24 mouse cellular contexts compared by ENCODE assay signal in the genomic region with DNA sequence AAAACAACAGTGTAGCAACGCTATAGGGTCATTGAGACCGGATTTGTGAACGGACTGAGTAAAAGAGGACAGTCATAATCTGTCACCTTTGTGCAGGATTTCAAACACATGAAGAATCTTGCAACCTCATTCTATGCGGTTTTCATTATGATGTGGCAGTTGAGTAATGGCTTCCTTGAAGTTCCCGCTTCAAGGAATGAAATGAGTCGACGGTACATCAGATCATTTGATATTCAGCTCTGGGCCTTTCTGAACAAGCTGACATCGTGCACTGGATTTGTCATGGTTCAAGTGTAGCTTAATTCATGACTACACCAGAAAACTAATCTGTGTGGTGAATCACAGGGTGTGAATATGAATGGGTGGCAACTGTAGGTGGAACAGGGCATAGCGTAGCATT.
DNase-seq lines count a peak whose midpoint lies in the region; ATAC-seq and TF ChIP-seq lines count a peak whose summit lies in the region.
"Had no signal": no experiment of that assay in that cellular context is flagged by ENCODE, and none has a peak within 500 bp of the region (broad histone marks: within the 10 kb centered on the region; RNA-seq: fewer than 3 reads in every experiment).

No protein-coding gene starts in this region.

- peak; percentile 67 for DNase-seq in 3134 (ENCODE audit: extremely low read depth, insufficient read length, low spot score)
- DNase-seq in spleen, adult 18-20 months = no peak
- no peak for DNase-seq in cerebellum, adult 8-10 months
- DNase-seq in gastrocnemius, adult 8-10 months (ENCODE audit: low spot score in 2 of 2) = no peak
- DNase-seq: adrenal gland, postnatal 36 days; cerebellum, adult 2 months; gastrocnemius, postnatal 36 days; heart, postnatal 14 days; kidney, postnatal 4 days; lung, adult 18-20 months; lung, postnatal 36 days; thymus, postnatal 4 days had no signal

- H3K36me3 ChIP-seq in C2C12 (ENCODE audit: control insufficient read depth, insufficient read depth) = no peaks in the 10 kb centered on the region
- H3K36me3 ChIP-seq: embryonic facial prominence, embryonic 10.5 days; heart, embryonic 12.5 days; hindbrain, embryonic 15.5 days; kidney, embryonic 15.5 days; limb, embryonic 10.5 days; midbrain, embryonic 15.5 days had no signal

- H3K4me3 ChIP-seq in C2C12 (ENCODE audit: insufficient read depth, poor library complexity, severe bottlenecking) = no peak overlapping the region
- H3K4me3 ChIP-seq: embryonic facial prominence, embryonic 10.5 days; erythroblast, embryonic 14.5 days; forebrain, embryonic 13.5 days; heart, embryonic 12.5 days; hindbrain, embryonic 15.5 days; kidney, embryonic 15.5 days; limb, embryonic 10.5 days; midbrain, embryonic 15.5 days had no signal

- H3K79me2 ChIP-seq in C2C12 (ENCODE audit: control insufficient read depth, insufficient read depth) = no peaks in the 10 kb centered on the region

- H3ac ChIP-seq in C2C12 (ENCODE audit: control insufficient read depth, insufficient read length, low read depth) = no peak overlapping the region

- no peaks in the 10 kb centered on the region for H3K27me3 ChIP-seq in C2C12 (ENCODE audit: control insufficient read depth, insufficient read depth, insufficient read length)
- H3K27me3 ChIP-seq: forebrain, embryonic 13.5 days; heart, embryonic 12.5 days; hindbrain, embryonic 15.5 days; kidney, embryonic 15.5 days; midbrain, embryonic 15.5 days had no signal

- peak; percentile 40 for ATAC-seq in activated CD4-positive, CD25-positive, alpha-beta regulatory T cell, adult 4 months
- peak; percentile 58 for ATAC-seq in inflammation-experienced regulatory T-cells, adult 6 months
- ATAC-seq: forebrain, embryonic 13.5 days; intestine, postnatal 0 days; midbrain, embryonic 15.5 days had no signal

- TF ChIP-seq CTCF in C2C12 (IDR thresholded peaks at IDR 0.05; ENCODE audit: control insufficient read depth, insufficient read depth, insufficient read length) = no peak

- H3K79me3 ChIP-seq in C2C12 (ENCODE audit: low read depth) = no peaks in the 10 kb centered on the region

TF ChIP-seq in C2C12, 6 proteins besides CTCF, POLR2A, EP300 and RAD21:
- TF ChIP-seq MYOG (IDR thresholded peaks at IDR 0.05; ENCODE audit: control insufficient read depth, extremely low read depth, insufficient read length) (no peak), USF1 (IDR thresholded peaks at IDR 0.05; ENCODE audit: low read depth) (no peak), FOSL1 (IDR thresholded peaks at IDR 0.05; ENCODE audit: insufficient read depth, low read length, poor library complexity, severe bottlenecking) (peak; percentile 20), CEBPB (IDR thresholded peaks at IDR 0.05; ENCODE audit: low read depth) (peak; percentile 65), MAX (IDR thresholded peaks at IDR 0.05) (peak; percentile 61)
